Mouse (Mus musculus) heart, postnatal 0 days (tissue): ENCODE data around the gene Copg2.

Source experiments
- CTCF ChIP-seq: IDR thresholded peaks from 2 replicates; pipeline ENCODE4 v1.5.1; 2016; ENCODE audit warnings: antibody characterized with exemption, control low read depth, low read depth
- EP300 ChIP-seq: IDR thresholded peaks from 2 replicates; pipeline ENCODE4 v1.6.1; 2016; ENCODE audit warnings: antibody characterized with exemption, low read depth

DNA sequence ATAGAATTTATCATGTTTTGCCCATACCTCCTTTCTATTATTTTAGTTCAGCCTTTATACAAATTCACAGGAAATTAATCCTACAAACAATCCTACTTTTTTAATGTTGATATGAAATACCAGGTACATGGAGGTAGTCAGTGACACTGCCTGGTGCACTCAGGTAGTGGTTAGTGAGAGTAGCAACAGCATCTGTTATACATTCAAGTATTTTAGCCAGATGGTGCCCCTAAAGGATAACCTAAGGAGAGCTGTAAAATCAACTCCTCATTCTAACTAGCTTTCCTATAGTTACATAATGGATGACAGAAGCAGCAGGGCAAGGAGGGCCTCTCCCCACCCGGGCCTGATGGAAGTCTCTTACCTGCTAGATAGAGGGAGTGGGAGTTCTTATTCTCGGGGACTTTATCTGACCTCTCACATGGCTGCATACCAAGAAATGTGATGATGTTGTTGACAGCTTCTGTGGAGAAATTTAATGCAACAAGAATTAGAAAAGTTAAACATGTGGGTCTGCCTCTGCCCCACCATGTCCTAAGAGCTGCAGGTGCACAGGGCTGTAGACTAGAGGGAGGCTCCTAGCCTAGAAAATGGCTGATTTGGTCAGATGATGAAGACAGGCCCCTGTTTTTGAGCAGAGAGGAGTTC is 147.4 kb downstream of the Copg2 start:
- TF ChIP-seq CTCF (no peak), EP300 (no peak)
